Comparison of ENCODE assay signal across 8 mouse cellular contexts in the genomic region with DNA sequence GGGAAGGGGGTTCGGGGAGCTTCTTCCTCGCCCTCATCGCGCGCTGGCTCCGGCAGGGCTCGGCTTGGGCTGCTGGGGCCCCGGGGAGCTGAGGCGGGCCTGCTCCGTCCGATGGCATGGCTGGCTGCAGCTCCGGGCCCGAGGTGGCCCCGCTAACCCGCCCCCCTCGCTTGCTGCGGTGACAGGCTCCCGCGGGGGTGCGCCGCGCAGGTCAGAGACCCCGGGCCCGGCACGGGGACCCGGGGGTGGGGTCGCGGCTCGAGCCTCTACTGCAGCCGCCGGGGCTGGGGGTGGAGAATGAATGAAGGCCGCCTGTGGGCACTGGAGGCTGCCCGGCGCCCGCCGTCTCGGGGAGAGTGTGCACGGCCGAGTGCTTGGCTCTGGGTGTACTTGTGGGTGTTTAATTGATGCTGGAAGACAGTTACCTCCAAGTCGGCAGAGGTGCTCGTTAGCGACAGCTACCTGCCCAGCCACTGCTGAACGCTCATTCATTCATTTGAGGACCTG. TPM values are rescaled to one million over a fixed set of nuclear protein-coding genes. Genes with fewer than 3 reads are reported as not detected.
DNase-seq lines count a peak whose midpoint lies in the region; ATAC-seq and TF ChIP-seq lines count a peak whose summit lies in the region.

No protein-coding gene starts in this region.

- H3K4me2 ChIP-seq in liver, postnatal 0 days (ENCODE audit: low read depth, low read length): peak overlapping the region; percentile 98
- H3K4me2 ChIP-seq in stomach, embryonic 15.5 days: peak overlapping the region; percentile 84

- intact Hi-C loops in gastrocnemius, postnatal 14 days (cut with DNase I; ENCODE audit: low total_unique reads): no loop called here

- H3K9me3 ChIP-seq in liver, postnatal 0 days (ENCODE audit: low read length): no peaks in the 10 kb centered on the region
- H3K9me3 ChIP-seq in stomach, embryonic 15.5 days: no peaks in the 10 kb centered on the region

- H3K4me3 ChIP-seq in cortical plate, adult 2 months (ENCODE audit: insufficient read depth, low read length): peak overlapping the region; percentile 65
- H3K4me3 ChIP-seq in liver, postnatal 0 days (ENCODE audit: low read depth, low read length): peak overlapping the region; percentile 100
- H3K4me3 ChIP-seq in stomach, embryonic 15.5 days (replicated peaks): peak overlapping the region; percentile 95

- H3K9ac ChIP-seq in liver, postnatal 0 days (replicated peaks): peak overlapping the region; percentile 97
- peak overlapping the region; percentile 72 for H3K9ac ChIP-seq in stomach, embryonic 15.5 days

- under 1% methylated on average over 38 of the region's 43 CpGs for WGBS in liver, postnatal 0 days (ENCODE audit: insufficient replicate concordance)
- WGBS in stomach, embryonic 15.5 days: under 1% methylated on average over 42 of the region's 43 CpGs

- TF ChIP-seq POLR2A in cortical plate, adult 2 months (IDR thresholded peaks at IDR 0.05; ENCODE audit: extremely low read depth, insufficient read depth, low read length): 0 out of 2 replicates have a peak, but pooled peaks have one; percentile 20

- DNase-seq in gastrocnemius, postnatal 14 days: peak; percentile 24
- DNase-seq in gastrocnemius, adult 8-10 months (ENCODE audit: low spot score in 2 of 2): no peak
- peak; percentile 79 for DNase-seq in A20 (ENCODE audit: low read depth, low spot score)
- peak; percentile 46 for DNase-seq in induced T-regulatory cell, adult 2 months (ENCODE audit: low read depth)
- DNase-seq in liver, postnatal 0 days: peak; percentile 53

- H3K36me3 ChIP-seq in liver, postnatal 0 days (replicated peaks; ENCODE audit: insufficient read depth, low read length): no peaks in the 10 kb centered on the region
- H3K36me3 ChIP-seq in stomach, embryonic 15.5 days: no peaks in the 10 kb centered on the region

- H3K27ac ChIP-seq in cortical plate, adult 2 months (ENCODE audit: insufficient read depth, low read length): peak overlapping the region; percentile 95; the same call in 1 of the 2 replicates
- peak overlapping the region; percentile 94 for H3K27ac ChIP-seq in liver, postnatal 0 days (ENCODE audit: low read depth)
- H3K27ac ChIP-seq in stomach, embryonic 15.5 days: peak overlapping the region; percentile 83

- no peak for TF ChIP-seq CTCF in cortical plate, adult 2 months (IDR thresholded peaks at IDR 0.05; ENCODE audit: extremely low read depth, insufficient read depth, low read length)
- no peak; the same call in 1 of the 2 replicates for TF ChIP-seq CTCF in liver, postnatal 0 days (IDR thresholded peaks at IDR 0.05; ENCODE audit: low read depth)

- peaks cover 2% of the 10 kb centered on the region; the same call in 1 of the 2 replicates for H3K4me1 ChIP-seq in cortical plate, adult 2 months (ENCODE audit: control insufficient read depth, insufficient read depth, low read length)
- peaks cover 12% of the 10 kb centered on the region for H3K4me1 ChIP-seq in liver, postnatal 0 days (ENCODE audit: insufficient read depth)
- peaks cover 11% of the 10 kb centered on the region; the same call in 1 of the 2 replicates for H3K4me1 ChIP-seq in stomach, embryonic 15.5 days

- peak; percentile 50 for ATAC-seq in liver, postnatal 0 days
- peak; percentile 33; the same call in 1 of the 2 replicates for ATAC-seq in stomach, embryonic 15.5 days (ENCODE audit: insufficient read depth, low FRiP score, low read depth)
- ATAC-seq in megakaryocyte-erythroid progenitor cell, adult 5-6 weeks (replicated peaks; ENCODE audit: low FRiP score, low TSS enrichment, poor library complexity, severe bottlenecking): no peak

- no peak for TF ChIP-seq EP300 in liver, postnatal 0 days (IDR thresholded peaks at IDR 0.05; ENCODE audit: low read depth)

- H3K27me3 ChIP-seq in liver, postnatal 0 days (ENCODE audit: insufficient read depth, low read length): no peaks in the 10 kb centered on the region
- H3K27me3 ChIP-seq in stomach, embryonic 15.5 days (replicated peaks): no peaks in the 10 kb centered on the region

RNA-seq across cellular contexts. Expression of gene Tsc1, which starts 0.5 kb away (rescaled TPM):
- total RNA-seq in gastrocnemius, postnatal 14 days (2021): 10 to 100 TPM; 16.5 to 19.5 TPM
- total RNA-seq in gastrocnemius, adult 8-10 months (2022): 10 to 100 TPM; 43.1 to 59.9 (median 45.4) TPM
- 36.1 and 38.7 TPM in 2 replicates for polyA plus RNA-seq in cortical plate, adult 2 months (2012; rRNA removed)
- 3.7 TPM in 2 replicates for polyA plus RNA-seq in liver, postnatal 0 days (2015; fragmentation: Nextera tagmentation; extraction: Ambion mirVana)
- polyA plus RNA-seq in stomach, embryonic 15.5 days (2015; fragmentation: Nextera tagmentation; extraction: Ambion mirVana): 18.7 and 18.9 TPM in 2 replicates
- total RNA-seq in megakaryocyte-erythroid progenitor cell, adult 5-6 weeks (2014; fragmentation: Nextera tagmentation): 20.1 and 32.0 TPM in 2 replicates
- total RNA-seq in megakaryocyte-erythroid progenitor cell, adult 5-6 weeks (2017): 10.9 and 24.3 TPM in 2 replicates

RNA-seq across cellular contexts. Expression of gene Gfi1b, which starts 19.7 kb away (rescaled TPM):
- total RNA-seq in gastrocnemius, postnatal 14 days (2021): not detected
- total RNA-seq in gastrocnemius, adult 8-10 months (2022): not detected
- not detected in 2 replicates for polyA plus RNA-seq in cortical plate, adult 2 months (2012; rRNA removed)
- polyA plus RNA-seq in liver, postnatal 0 days (2015; fragmentation: Nextera tagmentation; extraction: Ambion mirVana): 48.9 and 52.2 TPM in 2 replicates
- 3.1 and 6.9 TPM in 2 replicates for polyA plus RNA-seq in stomach, embryonic 15.5 days (2015; fragmentation: Nextera tagmentation; extraction: Ambion mirVana)
- total RNA-seq in megakaryocyte-erythroid progenitor cell, adult 5-6 weeks (2014; fragmentation: Nextera tagmentation): 331 and 332 TPM in 2 replicates
- total RNA-seq in megakaryocyte-erythroid progenitor cell, adult 5-6 weeks (2017): 91.3 and 113 TPM in 2 replicates

RNA-seq across cellular contexts. Expression of gene Gtf3c5, which starts 57.9 kb away (rescaled TPM):
- 1 to 10 TPM; 7.1 to 7.4 TPM for total RNA-seq in gastrocnemius, postnatal 14 days (2021)
- 1 to 10 TPM; 6.5 to 8.2 (median 7.4) TPM for total RNA-seq in gastrocnemius, adult 8-10 months (2022)
- polyA plus RNA-seq in cortical plate, adult 2 months (2012; rRNA removed): 20.7 and 23.3 TPM in 2 replicates
- 4.5 and 5.8 TPM in 2 replicates for polyA plus RNA-seq in liver, postnatal 0 days (2015; fragmentation: Nextera tagmentation; extraction: Ambion mirVana)
- 33.6 and 41.8 TPM in 2 replicates for polyA plus RNA-seq in stomach, embryonic 15.5 days (2015; fragmentation: Nextera tagmentation; extraction: Ambion mirVana)
- 33.9 and 43.0 TPM in 2 replicates for total RNA-seq in megakaryocyte-erythroid progenitor cell, adult 5-6 weeks (2014; fragmentation: Nextera tagmentation)
- total RNA-seq in megakaryocyte-erythroid progenitor cell, adult 5-6 weeks (2017): 18.8 and 25.7 TPM in 2 replicates

RNA-seq across cellular contexts. Expression of gene Spaca9, which starts 58.0 kb away (rescaled TPM):
- not detected for total RNA-seq in gastrocnemius, postnatal 14 days (2021)
- total RNA-seq in gastrocnemius, adult 8-10 months (2022): not detected
- 0.29 and 0.38 TPM in 2 replicates for polyA plus RNA-seq in cortical plate, adult 2 months (2012; rRNA removed)
- 2.1 and 2.5 TPM in 2 replicates for polyA plus RNA-seq in liver, postnatal 0 days (2015; fragmentation: Nextera tagmentation; extraction: Ambion mirVana)
- 2.2 and 2.6 TPM in 2 replicates for polyA plus RNA-seq in stomach, embryonic 15.5 days (2015; fragmentation: Nextera tagmentation; extraction: Ambion mirVana)
- total RNA-seq in megakaryocyte-erythroid progenitor cell, adult 5-6 weeks (2014; fragmentation: Nextera tagmentation): 2.7 TPM in 1 of 2 replicates, not detected in the other
- total RNA-seq in megakaryocyte-erythroid progenitor cell, adult 5-6 weeks (2017): not detected in 2 replicates

RNA-seq across cellular contexts. Expression of gene Ak8, which starts 58.5 kb away (rescaled TPM):
- total RNA-seq in gastrocnemius, postnatal 14 days (2021): not detected
- total RNA-seq in gastrocnemius, adult 8-10 months (2022): not detected
- 2.2 and 2.7 TPM in 2 replicates for polyA plus RNA-seq in cortical plate, adult 2 months (2012; rRNA removed)
- polyA plus RNA-seq in liver, postnatal 0 days (2015; fragmentation: Nextera tagmentation; extraction: Ambion mirVana): 0.28 and 0.41 TPM in 2 replicates
- polyA plus RNA-seq in stomach, embryonic 15.5 days (2015; fragmentation: Nextera tagmentation; extraction: Ambion mirVana): 0.81 and 1.0 TPM in 2 replicates
- total RNA-seq in megakaryocyte-erythroid progenitor cell, adult 5-6 weeks (2014; fragmentation: Nextera tagmentation): 1.2 TPM in 1 of 2 replicates, not detected in the other
- not detected in 2 replicates for total RNA-seq in megakaryocyte-erythroid progenitor cell, adult 5-6 weeks (2017)

Comparison
In these comparisons a context has a peak if more than half of its experiments do, and no peak if none do; other contexts are left out.
1. DNase-seq: peak in gastrocnemius, postnatal 14 days (single experiment), A20 (single experiment), induced T-regulatory cell, adult 2 months (single experiment) and liver, postnatal 0 days (single experiment); none in gastrocnemius, adult 8-10 months (0 of 2).
2. RNA of gene Gfi1b, which starts 19.7 kb away (total RNA-seq): 91.3 to 332 TPM in megakaryocyte-erythroid progenitor cell, adult 5-6 weeks; not detected in gastrocnemius, postnatal 14 days and not detected in gastrocnemius, adult 8-10 months; every median in the first group is over 10 times any median in the second.
3. Peak in every context shown above with its lines, with median percentiles within 50 percentile points of each other: H3K27ac ChIP-seq and H3K4me3 ChIP-seq.